Mouse (Mus musculus) subcutaneous adipose tissue, adult 2 months (tissue): ENCODE measurements around the gene Rpl37. TPM values are rescaled to one million over a fixed set of nuclear protein-coding genes. Genes with fewer than 3 reads are reported as not detected.

Experiments
- polyA plus RNA-seq: library from polyadenylated mRNA; depleted of rRNA; stranded (reverse); fragments of >200 nt; gene quantifications from 2 replicates; pipeline ENCODE4 v1.2.3, GENCODE M21; 2012; ENCODE audit warnings: low replicate concordance; rRNA removed

Rpl37 gene
- 440 and 1,184 TPM in 2 replicates for polyA plus RNA-seq

DNA sequence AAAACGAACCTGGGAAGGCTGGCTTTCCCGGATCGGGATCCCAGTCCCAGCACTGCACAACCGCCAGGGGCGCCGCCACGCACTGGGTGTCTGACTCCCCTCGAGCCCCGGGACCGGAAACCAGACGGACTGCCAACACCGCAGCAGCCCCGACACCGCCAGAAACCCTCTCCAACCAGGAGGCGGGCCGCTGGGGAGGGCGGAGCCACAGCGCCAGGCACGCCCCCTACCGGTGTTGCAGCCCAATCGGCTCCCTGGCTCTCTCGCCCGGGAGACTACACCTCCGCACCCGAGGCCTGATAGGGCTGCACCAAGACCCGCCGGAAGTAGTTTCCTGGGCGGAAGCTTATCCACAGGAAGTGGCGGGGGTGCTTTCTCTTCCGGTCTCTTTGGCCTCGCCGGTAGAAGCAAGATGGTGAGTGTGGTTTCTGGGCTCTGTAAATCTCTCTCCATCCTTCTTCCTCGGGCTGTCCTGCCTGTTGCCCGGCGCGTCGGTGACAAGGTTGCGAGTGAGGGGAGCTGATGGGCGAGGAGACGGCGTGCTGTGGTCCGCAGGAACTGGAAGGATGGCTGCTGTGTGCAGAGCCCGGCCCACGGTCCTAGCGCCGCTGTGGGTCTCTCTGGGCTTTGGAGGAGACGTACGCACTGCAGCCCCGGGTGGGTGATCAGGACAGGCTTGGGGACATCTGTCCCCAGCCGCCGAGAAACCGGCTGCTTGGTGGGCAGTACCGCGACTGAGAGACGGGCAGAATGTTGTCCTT is at the start of gene Rpl37:
Gene Rpl37 (plus strand): TSS at position 376 of the 761 bp plus-strand sequence.

DNA sequence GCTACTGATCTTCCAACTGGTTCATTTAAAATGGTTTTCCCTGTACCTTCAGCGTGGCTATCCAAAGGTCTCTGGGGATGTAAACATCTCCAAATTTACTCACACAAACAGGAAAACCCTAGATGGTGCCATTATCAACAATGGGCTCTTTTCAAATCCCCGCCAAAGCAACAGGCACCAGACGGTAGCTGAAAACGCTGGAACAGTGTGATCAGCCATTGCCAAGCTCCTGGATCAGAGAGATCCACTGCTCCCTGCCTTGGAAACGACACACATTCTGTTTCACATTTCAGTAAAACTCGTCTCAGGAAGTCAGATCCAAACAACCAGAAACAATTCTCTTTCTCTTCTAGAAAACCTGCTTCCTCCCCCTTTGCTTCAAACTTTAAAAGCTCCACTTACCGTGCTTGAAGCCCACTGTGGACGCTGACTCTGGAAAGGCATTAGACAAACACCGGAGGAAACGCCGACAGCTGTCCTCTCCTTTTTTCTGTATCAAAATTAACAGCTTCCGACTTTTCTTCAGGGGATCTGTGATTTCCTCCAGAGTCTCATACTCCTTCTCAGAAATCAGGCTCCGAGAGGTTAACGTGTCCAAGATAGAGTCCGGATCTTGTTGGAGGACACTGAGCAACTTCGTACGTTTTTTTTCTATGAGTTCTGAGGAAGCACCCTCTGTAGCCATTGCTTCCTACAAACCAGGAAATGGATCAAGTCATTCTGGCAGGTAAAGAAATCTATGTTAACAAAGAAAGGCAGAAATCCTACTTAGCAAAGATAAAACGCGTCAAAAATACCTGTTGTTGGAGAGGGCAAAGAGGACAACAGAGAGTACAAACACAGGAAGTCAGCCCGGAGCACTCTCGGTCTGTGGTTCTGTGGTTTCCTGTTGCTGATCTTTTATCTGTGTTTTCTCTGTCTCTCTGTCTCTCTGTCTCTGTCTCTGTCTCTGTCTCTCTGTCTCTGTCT is 8.5 kb upstream of the Rpl37 start, which contains the start of gene Card6:
Gene Card6 (minus strand): TSS at position 854 of the 969 bp plus-strand sequence.

DNA sequence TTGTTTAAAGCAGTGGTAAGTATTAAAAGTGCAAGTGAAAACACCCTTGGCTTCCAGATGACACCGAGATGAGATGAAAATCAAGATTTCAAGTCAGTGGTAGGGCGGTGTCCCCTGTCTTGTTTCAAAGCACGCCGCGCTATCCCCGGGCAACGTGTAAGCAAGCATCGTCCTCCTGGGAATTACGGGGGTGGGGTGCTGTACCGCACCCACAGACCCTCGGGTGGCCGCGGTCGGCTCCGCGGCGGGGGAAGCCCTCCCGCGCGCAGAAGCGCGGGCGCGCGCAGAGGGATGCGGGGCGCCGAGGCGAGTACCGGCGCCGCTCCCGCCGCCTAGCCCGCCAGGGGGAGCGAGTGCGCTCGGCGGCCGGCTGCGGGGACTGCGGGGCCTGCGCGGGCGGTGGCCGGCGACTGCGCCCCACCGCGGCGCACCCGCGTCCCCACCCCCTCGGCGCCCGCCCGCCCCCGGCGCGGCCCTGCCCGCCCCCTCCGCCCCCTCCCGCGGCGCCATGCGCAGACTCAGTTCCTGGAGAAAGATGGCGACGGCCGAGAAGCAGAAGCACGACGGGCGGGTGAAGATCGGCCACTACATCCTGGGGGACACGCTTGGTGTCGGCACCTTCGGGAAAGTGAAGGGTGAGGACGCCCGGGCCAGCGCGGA is 27.0 kb downstream of the Rpl37 start, which contains the start of gene Prkaa1:
Gene Prkaa1 (plus strand): TSS at position 501 of the 660 bp plus-strand sequence.

Other genes with a start within 250 kb of the Rpl37 start
- not detected in 2 replicates for gene Mroh2b, start 217.9 kb upstream of the Rpl37 start, polyA plus RNA-seq
- 0.93 and 2.3 TPM in 2 replicates for gene C7, start 52.9 kb upstream of the Rpl37 start, polyA plus RNA-seq
- 2.4 and 2.7 TPM in 2 replicates for gene Card6, start 8.1 kb upstream of the Rpl37 start, polyA plus RNA-seq
- 10.5 and 12.1 TPM in 2 replicates for gene Prkaa1, start 27.2 kb downstream of the Rpl37 start, polyA plus RNA-seq
- 8.8 and 10.3 TPM in 2 replicates for gene Ttc33, start 68.9 kb downstream of the Rpl37 start, polyA plus RNA-seq
- gene Ptger4, start 127.5 kb downstream of the Rpl37 start, polyA plus RNA-seq = 11.3 and 46.1 TPM in 2 replicates